Mouse (Mus musculus) kidney, embryonic 15.5 days (tissue): ENCODE measurements around the gene Papss2. TPM values are rescaled to one million over a fixed set of nuclear protein-coding genes. Genes with fewer than 3 reads are reported as not detected.
A peak's percentile ranks its signal among the peaks of the same experiment; 100 is the strongest.

Experiments
- ATAC-seq: fragments of 200-750 bp; cut with Nextera tagmentation; replicated peaks from 2 replicates; pipeline ENCODE4 v1.8.0; 2017; ENCODE audit warnings: moderate TSS enrichment; ENCODE audit not compliant: low FRiP score
- H3K27ac ChIP-seq: fragments of 300-500 bp; sonication (generic); 2 replicates; pipeline ENCODE4 v1.5.1; 2015; ENCODE audit warnings: mild to moderate bottlenecking, inconsistent platforms
- H3K27me3 ChIP-seq: fragments of 300-500 bp; sonication (generic); 2 replicates; pipeline ENCODE4 v1.6.1; 2015; ENCODE audit warnings: inconsistent platforms
- H3K36me3 ChIP-seq: fragments of 300-500 bp; sonication (generic); 2 replicates; pipeline ENCODE4 v1.6.1; 2015; ENCODE audit warnings: inconsistent platforms
- H3K4me1 ChIP-seq: fragments of 300-500 bp; sonication (generic); 2 replicates; pipeline ENCODE4 v1.6.1; 2015; ENCODE audit warnings: inconsistent platforms
- H3K4me2 ChIP-seq: fragments of 300-500 bp; sonication (generic); 2 replicates; pipeline ENCODE4 v1.6.1; 2015; ENCODE audit warnings: moderate library complexity, mild to moderate bottlenecking, inconsistent platforms
- H3K4me3 ChIP-seq: fragments of 300-500 bp; sonication (generic); replicated peaks from 2 replicates; pipeline ENCODE4 v1.5.1; 2015; ENCODE audit warnings: mild to moderate bottlenecking, inconsistent platforms
- H3K9ac ChIP-seq: fragments of 300-500 bp; sonication (generic); 2 replicates; pipeline ENCODE4 v1.6.1; 2015; ENCODE audit warnings: mild to moderate bottlenecking, inconsistent platforms
- H3K9me3 ChIP-seq: fragments of 300-500 bp; sonication (generic); replicated peaks from 2 replicates; pipeline ENCODE4 v1.6.1; 2016; ENCODE audit warnings: inconsistent platforms
- WGBS: fragments of 180-500 bp; shearing (Covaris S2); methylation state at CpG from one replicate; pipeline ENCODE4 v1.1.7; 2015; ENCODE audit warnings: mixed read lengths; 5-methylcytosine and 5-hydroxymethylcytosine counted together
- polyA plus RNA-seq: library from polyadenylated mRNA; unstranded; fragments of >200 nt; fragmentation: Nextera tagmentation; extraction: Ambion mirVana; gene quantifications from 2 replicates; pipeline ENCODE4 v1.2.1, GENCODE M21; 2015

Papss2 gene
- polyA plus RNA-seq, result 17.2 and 17.6 TPM in 2 replicates

GRCm38 (mm10) chr19:32595506-32596286 lies at the start of gene Papss2:
Papss2 (plus strand) TSS chr19:32595790.
- peaks cover 21% of the 10 kb centered on the region for H3K4me1 ChIP-seq
- peaks cover 17% of the 10 kb centered on the region for H3K27me3 ChIP-seq
- H3K27ac ChIP-seq, result peak within 1 kb of the TSS; percentile 45; the same call in 1 of the 2 replicates
- WGBS, result under 1% methylated on average over 64 of the region's 64 CpGs
- H3K4me3 ChIP-seq, result peak within 1 kb of the TSS; percentile 69
- ATAC-seq, result peak; percentile 91
- peak within 1 kb of the TSS; percentile 50 for H3K9ac ChIP-seq
- H3K4me2 ChIP-seq, result peak within 1 kb of the TSS; percentile 91
- H3K9me3 ChIP-seq, result no peaks in the 10 kb centered on the region
- H3K36me3 ChIP-seq, result no peaks in the 10 kb centered on the region

GRCm38 (mm10) chr19:32547396-32547795 lies 48.2 kb upstream of the Papss2 start:
- Histone ChIP-seq H3K27ac (no peak overlapping the region), H3K36me3 (no peaks in the 10 kb centered on the region), H3K4me2 (no peak overlapping the region), H3K4me3 (no peak overlapping the region), H3K4me1 (no peaks in the 10 kb centered on the region), H3K9me3 (no peaks in the 10 kb centered on the region), H3K9ac (no peak overlapping the region), H3K27me3 (no peaks in the 10 kb centered on the region)
- no peak for ATAC-seq
- whole genome bisulfite sequencing, result 71% methylated on average over 3 of the region's 3 CpGs

GRCm38 (mm10) chr19:32548202-32548601 lies 47.4 kb upstream of the Papss2 start:
- Histone ChIP-seq H3K9me3 (no peaks in the 10 kb centered on the region), H3K27ac (no peak overlapping the region), H3K4me1 (no peaks in the 10 kb centered on the region), H3K4me2 (no peak overlapping the region), H3K9ac (no peak overlapping the region), H3K27me3 (no peaks in the 10 kb centered on the region), H3K36me3 (no peaks in the 10 kb centered on the region), H3K4me3 (no peak overlapping the region)
- no peak for ATAC-seq
- 90% methylated on average over 15 of the region's 15 CpGs for WGBS

GRCm38 (mm10) chr19:32550446-32550845 lies 45.1 kb upstream of the Papss2 start:
- no peak for ATAC-seq
- H3K27ac ChIP-seq, result no peak overlapping the region
- no peak overlapping the region for H3K4me3 ChIP-seq
- H3K9ac ChIP-seq, result no peak overlapping the region
- no peaks in the 10 kb centered on the region for H3K27me3 ChIP-seq
- WGBS, result 46% methylated on average over 5 of the region's 5 CpGs
- H3K9me3 ChIP-seq, result no peaks in the 10 kb centered on the region
- no peaks in the 10 kb centered on the region for H3K4me1 ChIP-seq
- H3K4me2 ChIP-seq, result no peak overlapping the region
- no peaks in the 10 kb centered on the region for H3K36me3 ChIP-seq

- 71% methylated on average over 3 of the region's 3 CpGs for WGBS
- Histone ChIP-seq H3K9ac (no peak overlapping the region), H3K27me3 (no peaks in the 10 kb centered on the region), H3K9me3 (no peaks in the 10 kb centered on the region), H3K4me2 (no peak overlapping the region), H3K4me3 (no peak overlapping the region), H3K36me3 (no peaks in the 10 kb centered on the region), H3K27ac (no peak overlapping the region), H3K4me1 (no peaks in the 10 kb centered on the region)
- ATAC-seq, result no peak
These were observed 44.1 kb upstream of the Papss2 start for GRCm38 (mm10) chr19:32551442-32551841.

- ATAC-seq, result no peak
These were observed 43.5 kb upstream of the Papss2 start for GRCm38 (mm10) chr19:32552106-32552505.

GRCm38 (mm10) chr19:32553310-32553709 lies 42.3 kb upstream of the Papss2 start:
- no peak for ATAC-seq
- WGBS, result 71% methylated on average over 3 of the region's 3 CpGs
- H3K27ac ChIP-seq, result no peak overlapping the region
- no peak overlapping the region for H3K4me2 ChIP-seq
- no peak overlapping the region for H3K9ac ChIP-seq
- no peaks in the 10 kb centered on the region for H3K9me3 ChIP-seq
- H3K4me1 ChIP-seq, result no peaks in the 10 kb centered on the region
- no peak overlapping the region for H3K4me3 ChIP-seq
- no peaks in the 10 kb centered on the region for H3K36me3 ChIP-seq
- H3K27me3 ChIP-seq, result no peaks in the 10 kb centered on the region

More at GRCm38 (mm10) chr19:32552106-32552505, 43.5 kb upstream of the Papss2 start:
- H3K27ac ChIP-seq, result no peak overlapping the region
- H3K4me2 ChIP-seq, result no peak overlapping the region
- WGBS, result 73% methylated on average over 1 of the region's 1 CpGs
- no peak overlapping the region for H3K9ac ChIP-seq
- H3K4me3 ChIP-seq, result no peak overlapping the region
- no peaks in the 10 kb centered on the region for H3K27me3 ChIP-seq
- H3K9me3 ChIP-seq, result no peaks in the 10 kb centered on the region
- H3K4me1 ChIP-seq, result no peaks in the 10 kb centered on the region
- no peaks in the 10 kb centered on the region for H3K36me3 ChIP-seq

- H3K9me3 ChIP-seq, result no peaks in the 10 kb centered on the region
- H3K27me3 ChIP-seq, result no peaks in the 10 kb centered on the region
- no peak overlapping the region for H3K4me2 ChIP-seq
- no peak overlapping the region for H3K4me3 ChIP-seq
- no peak overlapping the region for H3K27ac ChIP-seq
- ATAC-seq, result no peak
- H3K36me3 ChIP-seq, result no peaks in the 10 kb centered on the region
- 40% methylated on average over 3 of the region's 3 CpGs for WGBS
- no peaks in the 10 kb centered on the region for H3K4me1 ChIP-seq
- H3K9ac ChIP-seq, result no peak overlapping the region
These were observed 40.3 kb upstream of the Papss2 start for GRCm38 (mm10) chr19:32555257-32555656.

- Histone ChIP-seq H3K27ac (no peak overlapping the region), H3K9me3 (no peaks in the 10 kb centered on the region), H3K4me1 (no peaks in the 10 kb centered on the region), H3K36me3 (no peaks in the 10 kb centered on the region), H3K27me3 (no peaks in the 10 kb centered on the region), H3K9ac (no peak overlapping the region), H3K4me3 (no peak overlapping the region), H3K4me2 (no peak overlapping the region)
- no peak for ATAC-seq
- WGBS, result 87% methylated on average over 8 of the region's 8 CpGs
These were observed 28.6 kb upstream of the Papss2 start for GRCm38 (mm10) chr19:32567025-32567424.

GRCm38 (mm10) chr19:32567447-32567846 lies 28.1 kb upstream of the Papss2 start:
- WGBS, result 75% methylated on average over 5 of the region's 5 CpGs
- Histone ChIP-seq H3K4me2 (no peak overlapping the region), H3K27me3 (no peaks in the 10 kb centered on the region), H3K36me3 (no peaks in the 10 kb centered on the region), H3K4me3 (no peak overlapping the region), H3K9me3 (no peaks in the 10 kb centered on the region), H3K27ac (no peak overlapping the region), H3K9ac (no peak overlapping the region), H3K4me1 (no peaks in the 10 kb centered on the region)
- ATAC-seq, result no peak

- 86% methylated on average over 3 of the region's 3 CpGs for WGBS
- no peak overlapping the region for H3K9ac ChIP-seq
- no peak overlapping the region for H3K4me2 ChIP-seq
- no peaks in the 10 kb centered on the region for H3K4me1 ChIP-seq
- no peak for ATAC-seq
- H3K9me3 ChIP-seq, result no peaks in the 10 kb centered on the region
- H3K36me3 ChIP-seq, result no peaks in the 10 kb centered on the region
- no peak overlapping the region for H3K4me3 ChIP-seq
- H3K27ac ChIP-seq, result no peak overlapping the region
- H3K27me3 ChIP-seq, result no peaks in the 10 kb centered on the region
These were observed 27.1 kb upstream of the Papss2 start for GRCm38 (mm10) chr19:32568470-32568869.

- 79% methylated on average over 3 of the region's 3 CpGs for WGBS
- no peaks in the 10 kb centered on the region for H3K27me3 ChIP-seq
- ATAC-seq, result no peak
These were observed 26.5 kb upstream of the Papss2 start for GRCm38 (mm10) chr19:32568961-32569653.

More at GRCm38 (mm10) chr19:32568961-32569653, 26.5 kb upstream of the Papss2 start:
- Histone ChIP-seq H3K4me1 (no peaks in the 10 kb centered on the region), H3K4me3 (no peak overlapping the region), H3K27ac (no peak overlapping the region), H3K4me2 (no peak overlapping the region), H3K9me3 (no peaks in the 10 kb centered on the region), H3K36me3 (no peaks in the 10 kb centered on the region), H3K9ac (no peak overlapping the region)
